Mouse (Mus musculus) liver, adult (tissue): ENCODE results near the gene Hmgxb4.

Source experiments
- GATA4 ChIP-seq: IDR thresholded peaks from 2 replicates; pipeline ENCODE4 v1.6.1; 2014; ENCODE audit warnings: mild to moderate bottlenecking, low read length; ENCODE audit not compliant: insufficient replicate concordance

Hmgxb4 gene

GRCm38 (mm10) chr8:74993081-74993474 lies at the start of gene Hmgxb4:
Hmgxb4 (plus strand) TSS chr8:74993356.
- TF ChIP-seq GATA4: no peak

GRCm38 (mm10) chr8:74949445-74949844 lies 43.7 kb upstream of the Hmgxb4 start:
- no peak for TF ChIP-seq GATA4

- TF ChIP-seq GATA4: no peak
Measured at GRCm38 (mm10) chr8:74963983-74964382, 29.2 kb upstream of the Hmgxb4 start.

GRCm38 (mm10) chr8:74971636-74972035 lies 21.5 kb upstream of the Hmgxb4 start:
- TF ChIP-seq GATA4: no peak

- TF ChIP-seq GATA4: no peak
Measured at GRCm38 (mm10) chr8:74972322-74972883, 20.8 kb upstream of the Hmgxb4 start.

GRCm38 (mm10) chr8:74973121-74973869 lies 19.9 kb upstream of the Hmgxb4 start:
- no peak for TF ChIP-seq GATA4

GRCm38 (mm10) chr8:74973904-74974303 lies 19.3 kb upstream of the Hmgxb4 start:
- TF ChIP-seq GATA4: no peak

GRCm38 (mm10) chr8:74977427-74977826 lies 15.7 kb upstream of the Hmgxb4 start:
- no peak for TF ChIP-seq GATA4

- TF ChIP-seq GATA4: no peak
Measured at GRCm38 (mm10) chr8:74980060-74980710, 13.0 kb upstream of the Hmgxb4 start.

- no peak for TF ChIP-seq GATA4
Measured at GRCm38 (mm10) chr8:74980711-74981062, 12.5 kb upstream of the Hmgxb4 start.

- TF ChIP-seq GATA4: no peak
Measured at GRCm38 (mm10) chr8:74981809-74982208, 11.3 kb upstream of the Hmgxb4 start.

GRCm38 (mm10) chr8:74987436-74987835 lies 5.7 kb upstream of the Hmgxb4 start:
- no peak for TF ChIP-seq GATA4

GRCm38 (mm10) chr8:74990021-74990420 lies 3.1 kb upstream of the Hmgxb4 start:
- no peak for TF ChIP-seq GATA4

GRCm38 (mm10) chr8:74993475-74994451 lies 607 bp downstream of the Hmgxb4 start:
- TF ChIP-seq GATA4: no peak

- no peak for TF ChIP-seq GATA4
Measured at GRCm38 (mm10) chr8:74994540-74994939, 1.4 kb downstream of the Hmgxb4 start.
